Mouse (Mus musculus) liver, embryonic 13.5 days (tissue): ENCODE results near the gene Parva. TPM values are rescaled to one million over a fixed set of nuclear protein-coding genes. Genes with fewer than 3 reads are reported as not detected.

Experiments
- ATAC-seq: fragments of 200-750 bp; cut with Nextera tagmentation; 2 replicates; pipeline ENCODE4 v1.8.0; 2017; ENCODE audit warnings: low read depth, mild to moderate bottlenecking, moderate number of reproducible peaks, moderate library complexity
- DNase-seq: peaks from one replicate; pipeline ENCODE4 v3.0.0; 2022
- H3K27ac ChIP-seq: fragments of 300-500 bp; sonication (generic); 2 replicates; pipeline ENCODE4 v1.5.1; 2015; ENCODE audit warnings: moderate library complexity, mild to moderate bottlenecking, inconsistent platforms
- H3K27me3 ChIP-seq: fragments of 300-500 bp; sonication (generic); 2 replicates; pipeline ENCODE4 v1.6.1; 2015; ENCODE audit warnings: mild to moderate bottlenecking, inconsistent platforms
- H3K36me3 ChIP-seq: fragments of 300-500 bp; sonication (generic); 2 replicates; pipeline ENCODE4 v1.6.1; 2015; ENCODE audit warnings: mild to moderate bottlenecking, inconsistent platforms
- H3K4me1 ChIP-seq: fragments of 300-500 bp; sonication (generic); replicated peaks from 2 replicates; pipeline ENCODE4 v1.6.1; 2015; ENCODE audit warnings: inconsistent platforms
- H3K4me2 ChIP-seq: fragments of 300-500 bp; sonication (generic); 2 replicates; pipeline ENCODE4 v1.6.1; 2015; ENCODE audit warnings: inconsistent platforms, mild to moderate bottlenecking, moderate library complexity
- H3K4me3 ChIP-seq: fragments of 300-500 bp; sonication (generic); replicated peaks from 2 replicates; pipeline ENCODE4 v1.5.1; 2015; ENCODE audit warnings: mild to moderate bottlenecking, inconsistent platforms
- H3K9ac ChIP-seq: fragments of 300-500 bp; sonication (generic); 2 replicates; pipeline ENCODE4 v1.6.1; 2015; ENCODE audit warnings: mild to moderate bottlenecking, inconsistent platforms
- H3K9me3 ChIP-seq: fragments of 300-500 bp; sonication (generic); replicated peaks from 2 replicates; pipeline ENCODE4 v1.6.1; 2016; ENCODE audit warnings: inconsistent platforms
- WGBS: fragments of 180-500 bp; shearing (Covaris S2); methylation state at CpG from one replicate; pipeline ENCODE4 v1.1.7; 2015; ENCODE audit not compliant: insufficient replicate concordance; 5-methylcytosine and 5-hydroxymethylcytosine counted together
- polyA plus RNA-seq: library from polyadenylated mRNA; unstranded; fragments of >200 nt; fragmentation: Nextera tagmentation; extraction: Ambion mirVana; gene quantifications from 2 replicates; pipeline ENCODE4 v1.2.1, GENCODE M21; 2015

Parva gene
- polyA plus RNA-seq, 1 experiment from 2014 or later = 8.1 TPM

- H3K27me3 ChIP-seq = no peaks in the 10 kb centered on the region
- no peaks in the 10 kb centered on the region for H3K9me3 ChIP-seq
- H3K9ac ChIP-seq = no peak overlapping the region
- DNase-seq (no peak), ATAC-seq (no peak)
- H3K27ac ChIP-seq = no peak overlapping the region
- 56% methylated on average over 6 of the region's 6 CpGs for WGBS
- H3K4me1 ChIP-seq = no peaks in the 10 kb centered on the region
- no peak overlapping the region for H3K4me2 ChIP-seq
- no peak overlapping the region for H3K4me3 ChIP-seq
- no peaks in the 10 kb centered on the region for H3K36me3 ChIP-seq
Observed at GRCm38 (mm10) chr7:112581621-112582020, 154.3 kb downstream of the Parva start.

GRCm38 (mm10) chr7:112582882-112583405 lies 155.6 kb downstream of the Parva start:
- DNase-seq = no peak
- no peak overlapping the region for H3K4me2 ChIP-seq
- no peaks in the 10 kb centered on the region for H3K4me1 ChIP-seq
- whole genome bisulfite sequencing = 66% methylated on average over 6 of the region's 6 CpGs
- H3K9ac ChIP-seq = no peak overlapping the region
- no peaks in the 10 kb centered on the region for H3K36me3 ChIP-seq
- H3K27ac ChIP-seq = no peak overlapping the region
- ATAC-seq = no peak
- H3K27me3 ChIP-seq = no peaks in the 10 kb centered on the region
- H3K9me3 ChIP-seq = no peaks in the 10 kb centered on the region
- H3K4me3 ChIP-seq = no peak overlapping the region

DNA sequence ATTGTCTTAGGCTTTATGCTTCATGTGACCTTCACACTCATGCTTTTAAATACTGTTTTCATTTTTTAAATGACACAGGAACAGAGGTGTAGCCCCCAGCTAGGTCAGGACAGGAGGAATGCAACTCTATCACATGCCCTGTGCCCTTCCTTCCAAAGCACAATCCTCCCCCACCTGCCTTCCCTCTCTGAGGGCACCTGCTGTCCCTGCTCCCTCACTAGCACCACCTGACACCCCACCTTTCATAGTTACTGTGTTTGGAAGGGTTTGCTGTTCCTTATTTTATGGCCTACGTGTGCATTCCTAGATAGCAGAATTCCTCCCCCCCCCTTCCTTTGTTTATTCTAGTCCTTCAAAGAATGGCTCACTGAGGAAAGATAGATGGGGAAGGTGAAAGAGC lies 160.1 kb downstream of the Parva start:
- H3K36me3 ChIP-seq = no peaks in the 10 kb centered on the region
- no peak for DNase-seq
- no peak overlapping the region for H3K4me2 ChIP-seq
- no peak overlapping the region for H3K9ac ChIP-seq
- no peak for ATAC-seq
- no peak overlapping the region for H3K27ac ChIP-seq
- H3K9me3 ChIP-seq = no peaks in the 10 kb centered on the region
- no peak overlapping the region for H3K4me3 ChIP-seq
- H3K4me1 ChIP-seq = no peaks in the 10 kb centered on the region
- H3K27me3 ChIP-seq = no peaks in the 10 kb centered on the region
- 35% methylated on average over 1 of the region's 1 CpGs for WGBS

GRCm38 (mm10) chr7:112589530-112589929 lies 162.2 kb downstream of the Parva start:
- Histone ChIP-seq H3K4me3 (no peak overlapping the region), H3K4me1 (no peaks in the 10 kb centered on the region), H3K9me3 (no peaks in the 10 kb centered on the region), H3K27me3 (no peaks in the 10 kb centered on the region), H3K36me3 (no peaks in the 10 kb centered on the region), H3K9ac (no peak overlapping the region), H3K4me2 (no peak overlapping the region), H3K27ac (no peak overlapping the region)
- ATAC-seq (no peak), DNase-seq (no peak)
- 55% methylated on average over 6 of the region's 6 CpGs for WGBS

GRCm38 (mm10) chr7:112593586-112593985 lies 166.3 kb downstream of the Parva start:
- no peaks in the 10 kb centered on the region for H3K4me1 ChIP-seq
- no peak for ATAC-seq
- no peak overlapping the region for H3K4me3 ChIP-seq
- H3K27ac ChIP-seq = no peak overlapping the region
- no peak for DNase-seq
- H3K9me3 ChIP-seq = no peaks in the 10 kb centered on the region
- H3K4me2 ChIP-seq = no peak overlapping the region
- 49% methylated on average over 5 of the region's 5 CpGs for WGBS
- no peak overlapping the region for H3K9ac ChIP-seq
- H3K27me3 ChIP-seq = no peaks in the 10 kb centered on the region
- H3K36me3 ChIP-seq = no peaks in the 10 kb centered on the region

DNA sequence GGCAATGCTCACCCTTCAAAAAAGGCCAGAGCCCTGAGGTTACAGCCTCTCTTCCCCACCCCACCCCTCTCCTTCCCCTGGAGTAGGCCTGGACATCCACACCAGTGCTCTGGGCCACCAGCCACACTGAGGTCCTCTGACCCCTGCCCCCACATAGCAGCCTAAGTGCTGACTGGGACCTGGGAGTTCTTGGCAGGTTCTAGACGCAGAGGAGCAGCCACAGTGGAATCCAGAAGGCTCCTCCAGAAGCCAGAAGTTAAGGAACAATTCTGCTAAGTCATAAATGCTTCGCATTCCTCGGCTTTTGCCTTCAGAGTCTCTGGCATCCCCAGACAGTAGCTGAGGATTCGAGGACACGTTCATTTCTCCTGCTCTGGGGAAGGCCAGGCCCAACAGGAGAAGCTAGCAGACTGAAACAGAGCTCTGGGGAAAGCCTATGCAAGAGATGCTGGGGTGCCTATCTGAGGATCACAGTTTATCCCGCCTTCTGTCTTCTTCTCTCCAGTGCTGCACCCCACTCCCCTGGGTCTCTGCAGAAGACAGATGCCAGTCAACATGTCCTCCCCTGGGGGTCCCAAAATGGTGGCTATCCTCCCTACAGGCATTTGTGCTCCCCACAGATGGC lies 168.0 kb downstream of the Parva start:
- no peak overlapping the region for H3K4me2 ChIP-seq
- no peaks in the 10 kb centered on the region for H3K9me3 ChIP-seq
- 35% methylated on average over 6 of the region's 6 CpGs for WGBS
- ATAC-seq = no peak
- H3K4me3 ChIP-seq = no peak overlapping the region
- H3K9ac ChIP-seq = no peak overlapping the region
- H3K36me3 ChIP-seq = no peaks in the 10 kb centered on the region
- H3K4me1 ChIP-seq = no peaks in the 10 kb centered on the region
- H3K27ac ChIP-seq = no peak overlapping the region
- no peak for DNase-seq
- no peaks in the 10 kb centered on the region for H3K27me3 ChIP-seq

- 25% methylated on average over 2 of the region's 2 CpGs for WGBS
- no peak overlapping the region for H3K27ac ChIP-seq
- H3K4me1 ChIP-seq = no peaks in the 10 kb centered on the region
- H3K4me3 ChIP-seq = no peak overlapping the region
- no peaks in the 10 kb centered on the region for H3K9me3 ChIP-seq
- no peak overlapping the region for H3K4me2 ChIP-seq
- H3K36me3 ChIP-seq = no peaks in the 10 kb centered on the region
- no peak overlapping the region for H3K9ac ChIP-seq
- ATAC-seq (no peak), DNase-seq (no peak)
- no peaks in the 10 kb centered on the region for H3K27me3 ChIP-seq
Observed at GRCm38 (mm10) chr7:112599650-112600049, 172.3 kb downstream of the Parva start.

- WGBS = 48% methylated on average over 3 of the region's 3 CpGs
- Histone ChIP-seq H3K4me1 (no peaks in the 10 kb centered on the region), H3K9me3 (no peaks in the 10 kb centered on the region), H3K36me3 (no peaks in the 10 kb centered on the region), H3K4me3 (no peak overlapping the region), H3K27me3 (no peaks in the 10 kb centered on the region), H3K4me2 (no peak overlapping the region), H3K9ac (no peak overlapping the region), H3K27ac (no peak overlapping the region)
- DNase-seq (no peak), ATAC-seq (no peak)
Observed at GRCm38 (mm10) chr7:112600163-112600562, 172.9 kb downstream of the Parva start.

- no peak overlapping the region for H3K27ac ChIP-seq
- 71% methylated on average over 5 of the region's 5 CpGs for WGBS
Observed at GRCm38 (mm10) chr7:112602966-112603365, 175.7 kb downstream of the Parva start.

DNA sequence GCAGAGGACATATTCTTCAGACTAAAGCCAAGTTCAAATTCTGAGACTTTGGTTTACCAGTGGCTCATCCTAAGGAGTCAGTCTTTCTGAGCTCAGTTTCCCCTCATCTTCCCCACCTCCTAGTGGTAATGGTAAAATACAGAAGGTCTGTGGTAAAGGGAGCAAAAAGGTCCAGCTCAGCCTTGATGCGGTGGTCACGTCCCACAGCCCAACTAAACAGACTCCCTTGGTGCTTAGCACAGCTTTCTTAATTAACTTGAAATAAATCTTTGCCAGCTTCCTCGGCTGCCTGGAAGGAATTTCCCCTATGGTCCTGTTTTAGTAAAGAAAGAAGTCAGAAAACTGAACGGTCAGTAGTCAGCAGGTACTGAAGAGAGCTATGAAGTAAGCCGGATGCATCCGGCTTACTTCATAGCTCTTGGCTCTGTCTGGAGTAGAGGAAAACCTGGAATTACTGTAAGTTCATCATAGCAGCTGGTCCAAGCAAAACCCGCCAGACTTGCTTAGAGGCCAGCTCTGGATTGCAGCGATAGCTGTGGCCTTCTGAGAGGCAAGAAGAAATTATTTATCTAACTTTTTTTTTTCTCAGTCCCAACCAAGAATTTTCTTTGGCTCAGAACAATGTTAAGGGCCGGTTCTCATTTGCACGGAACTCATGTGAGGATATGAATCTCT lies 176.3 kb downstream of the Parva start:
- 72% methylated on average over 10 of the region's 10 CpGs for WGBS
- no peaks in the 10 kb centered on the region for H3K27me3 ChIP-seq
- no peak overlapping the region for H3K4me3 ChIP-seq
- no peaks in the 10 kb centered on the region for H3K4me1 ChIP-seq
- no peak for ATAC-seq
- H3K4me2 ChIP-seq = no peak overlapping the region
- H3K36me3 ChIP-seq = no peaks in the 10 kb centered on the region
- H3K27ac ChIP-seq = no peak overlapping the region
- DNase-seq = no peak
- H3K9ac ChIP-seq = no peak overlapping the region
- H3K9me3 ChIP-seq = no peaks in the 10 kb centered on the region

More at GRCm38 (mm10) chr7:112602966-112603365, 175.7 kb downstream of the Parva start:
- no peaks in the 10 kb centered on the region for H3K36me3 ChIP-seq
- no peak overlapping the region for H3K9ac ChIP-seq
- no peaks in the 10 kb centered on the region for H3K9me3 ChIP-seq
- no peaks in the 10 kb centered on the region for H3K27me3 ChIP-seq
- ATAC-seq (no peak), DNase-seq (no peak)
- no peak overlapping the region for H3K4me3 ChIP-seq
- no peaks in the 10 kb centered on the region for H3K4me1 ChIP-seq
- no peak overlapping the region for H3K4me2 ChIP-seq

DNA sequence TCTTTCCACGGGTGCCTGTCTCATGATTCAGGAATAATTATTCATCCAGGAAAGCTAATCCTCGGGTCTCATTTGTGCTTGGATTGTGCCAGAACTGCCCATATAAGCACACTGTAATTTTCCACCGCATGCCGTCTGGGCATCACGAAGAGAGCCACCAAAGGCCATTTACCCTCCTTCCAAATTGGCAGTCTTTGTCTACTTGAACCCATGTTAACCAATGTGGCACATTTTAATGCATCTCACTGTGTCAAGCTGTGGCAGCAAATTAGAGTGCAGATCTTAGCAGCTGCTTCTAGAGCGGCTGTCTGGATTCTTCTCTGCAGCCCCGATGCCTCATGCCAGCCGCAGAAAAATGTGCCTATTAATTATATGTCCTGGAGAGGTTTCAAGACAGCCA lies 176.9 kb downstream of the Parva start:
- DNase-seq (no peak), ATAC-seq (no peak)
- H3K4me2 ChIP-seq = no peak overlapping the region
- no peak overlapping the region for H3K9ac ChIP-seq
- no peaks in the 10 kb centered on the region for H3K27me3 ChIP-seq
- 76% methylated on average over 8 of the region's 8 CpGs for WGBS
- H3K36me3 ChIP-seq = no peaks in the 10 kb centered on the region
- no peaks in the 10 kb centered on the region for H3K9me3 ChIP-seq
- no peaks in the 10 kb centered on the region for H3K4me1 ChIP-seq
- no peak overlapping the region for H3K4me3 ChIP-seq
- no peak overlapping the region for H3K27ac ChIP-seq
